Mouse (Mus musculus): ENCODE measurements around the gene Zfp423. TPM values are rescaled to one million over a fixed set of nuclear protein-coding genes. Genes with fewer than 3 reads are reported as not detected.

The Zfp423 gene
- total RNA-seq, 2 experiments from 2014 or later: 26.8 to 28.9 TPM

DNA sequence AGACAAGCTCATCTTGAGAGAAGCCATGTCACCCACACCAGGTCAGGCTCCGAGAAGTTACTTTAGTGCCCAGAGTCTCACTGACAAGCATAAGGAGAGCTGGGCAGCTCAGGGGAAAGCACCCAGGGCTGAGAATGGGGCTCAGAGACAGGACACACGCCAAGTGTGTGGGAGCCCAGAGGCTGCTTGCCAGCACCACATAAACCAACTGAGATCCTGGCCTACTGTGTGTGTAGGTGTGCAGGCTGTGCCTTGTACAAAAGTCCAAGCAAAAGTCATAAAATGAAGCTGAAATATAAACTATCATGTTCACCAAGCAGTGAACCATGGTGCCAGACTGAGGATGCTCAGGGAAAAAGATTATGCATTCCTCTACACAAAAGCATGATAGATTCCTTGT lies 50.5 kb downstream of the Zfp423 start:
- DNase-seq (ENCODE audit: extremely low spot score in 1 of 2, low spot score in 1 of 2): peak in 1 of 2 experiments; percentile 14

DNA sequence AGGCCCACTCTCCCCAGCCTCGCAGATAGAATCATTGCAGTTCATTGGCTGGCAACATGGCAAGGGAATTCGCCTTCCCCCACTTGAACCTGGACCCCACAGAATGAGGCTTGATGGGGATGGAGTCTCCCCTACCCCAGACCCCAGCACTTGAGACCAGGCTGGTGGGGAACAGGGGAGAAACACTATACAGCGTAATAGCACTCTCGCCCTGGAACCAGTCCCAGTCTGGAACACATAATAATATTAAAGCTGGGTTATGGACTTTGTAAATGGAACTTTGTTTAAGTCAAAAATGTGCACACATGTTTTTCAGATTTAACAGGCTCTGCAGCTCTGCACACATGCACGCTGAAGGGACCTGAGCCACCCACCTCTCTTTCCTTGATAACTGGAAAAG lies 54.0 kb downstream of the Zfp423 start:
- no peak for DNase-seq (ENCODE audit: extremely low spot score in 1 of 2, low spot score in 1 of 2)

DNA sequence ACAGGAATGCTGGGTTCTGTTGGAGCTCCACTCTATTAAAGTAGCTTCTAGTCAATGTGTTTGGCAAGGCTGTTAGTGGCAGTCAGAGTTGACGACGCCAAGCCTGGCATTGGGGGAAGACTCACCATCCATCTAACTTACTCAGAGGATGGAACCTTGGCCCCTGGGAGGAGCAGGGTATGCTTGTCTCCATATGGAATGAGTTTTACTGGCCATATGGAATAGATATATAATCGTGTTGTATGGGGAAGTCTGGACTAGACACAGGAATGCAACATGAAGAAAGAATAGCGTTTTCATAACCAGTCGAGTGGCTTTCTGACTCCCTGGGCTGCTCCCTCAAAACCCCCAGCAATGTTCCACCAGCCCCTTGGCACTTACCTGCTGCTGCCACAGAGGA lies 55.3 kb downstream of the Zfp423 start:
- DNase-seq (ENCODE audit: extremely low spot score in 1 of 2, low spot score in 1 of 2): no peak

DNA sequence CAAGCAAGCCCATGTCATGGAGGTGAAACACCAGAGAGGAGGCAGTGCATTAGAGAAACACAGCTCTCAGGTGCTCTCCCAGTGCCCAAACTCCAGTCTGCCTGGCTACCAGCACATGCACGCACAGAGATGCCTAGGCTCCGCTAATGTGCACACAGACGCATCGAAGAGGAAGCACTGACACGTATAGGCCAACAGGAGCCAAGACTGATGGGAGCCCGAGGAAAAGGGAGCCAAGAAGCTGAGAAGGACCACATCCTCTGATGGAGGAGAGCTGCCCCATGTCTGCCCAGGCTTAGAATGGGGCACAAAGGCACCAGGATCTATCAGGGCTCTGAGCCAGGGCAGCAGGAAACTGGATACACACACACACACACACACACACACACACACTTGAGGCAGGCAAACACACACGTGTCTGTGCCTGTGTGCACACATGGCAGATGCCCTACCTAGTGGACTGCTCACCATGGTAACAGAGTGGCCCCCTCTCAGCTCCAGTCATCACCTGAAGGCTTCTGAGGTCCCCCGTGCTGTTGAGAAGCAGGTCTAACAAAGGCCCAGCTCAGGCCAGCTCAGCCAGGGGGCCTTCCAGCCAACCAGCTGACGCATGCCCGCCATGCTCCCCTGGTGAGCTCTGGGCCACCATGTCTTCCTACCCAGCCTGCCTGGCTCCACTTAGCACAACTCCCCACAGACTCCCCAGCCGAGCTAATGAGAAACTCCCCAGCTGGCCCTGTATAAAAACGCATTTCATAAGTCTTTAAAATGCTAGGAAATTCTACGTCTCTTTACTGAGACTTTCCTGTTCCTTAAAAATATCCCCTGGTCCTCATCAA lies 64.0 kb downstream of the Zfp423 start:
- no peak for DNase-seq (ENCODE audit: extremely low spot score in 1 of 2, low spot score in 1 of 2)

DNA sequence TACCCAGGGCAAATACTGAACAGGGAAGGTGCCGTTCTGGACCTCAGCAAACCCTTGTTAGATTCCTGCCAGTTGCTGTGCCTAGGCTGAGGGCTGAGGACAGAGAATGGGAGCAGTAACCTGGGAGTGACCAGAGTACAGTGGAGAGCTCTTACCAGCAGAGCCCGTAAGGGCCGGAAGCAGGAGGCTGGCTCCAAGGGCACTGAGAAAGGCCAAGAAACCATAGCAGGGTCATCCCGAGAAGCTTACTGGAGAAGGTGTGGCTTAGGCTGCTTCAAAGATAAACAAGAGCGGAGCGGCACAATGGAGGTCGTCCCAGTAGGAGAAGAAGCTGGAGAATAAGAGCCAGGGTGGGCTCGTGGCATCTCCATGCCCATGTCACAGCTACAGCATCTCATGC lies 65.1 kb downstream of the Zfp423 start:
- DNase-seq (ENCODE audit: extremely low spot score in 1 of 2, low spot score in 1 of 2): no peak

DNA sequence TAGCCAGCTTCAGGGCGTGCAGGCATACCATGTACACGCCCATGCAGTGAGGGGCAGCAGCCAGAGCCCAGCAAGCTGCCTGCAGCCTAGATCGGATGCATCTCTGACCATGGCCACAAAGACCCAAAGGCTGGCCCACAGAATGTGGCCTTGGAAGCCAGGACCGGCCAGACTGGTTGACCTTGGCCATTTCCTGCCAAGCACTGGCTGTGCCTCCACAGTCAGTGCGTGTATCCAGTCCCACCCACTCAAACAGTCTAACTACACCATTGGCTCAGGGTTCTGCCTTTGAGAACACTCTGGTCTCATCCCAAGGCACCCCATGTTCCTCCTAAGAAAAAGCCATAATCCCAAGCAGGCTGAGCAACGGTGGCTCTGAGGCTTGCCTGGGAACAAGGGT lies 65.8 kb downstream of the Zfp423 start:
- no peak for DNase-seq (ENCODE audit: extremely low spot score in 1 of 2, low spot score in 1 of 2)

DNA sequence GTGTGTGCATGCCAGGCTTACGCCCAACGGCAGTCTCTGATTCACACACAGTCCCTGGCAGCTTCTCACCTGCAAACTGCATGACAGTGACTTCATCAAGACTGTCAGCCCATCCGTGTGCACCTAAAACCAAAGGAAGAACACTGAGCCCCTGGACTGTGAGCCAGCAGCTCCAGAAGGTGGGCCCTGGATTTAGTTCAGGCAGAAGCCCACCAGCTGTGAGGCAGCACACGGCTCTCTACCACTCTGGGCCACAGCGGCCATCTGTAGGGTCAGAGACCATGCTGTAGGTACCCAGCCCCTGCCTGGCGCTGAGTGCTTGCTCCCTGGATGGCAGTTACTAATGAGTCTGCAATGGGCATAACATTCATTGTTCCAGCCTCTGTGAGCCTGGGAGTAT lies 66.5 kb downstream of the Zfp423 start:
- DNase-seq (ENCODE audit: extremely low spot score in 1 of 2, low spot score in 1 of 2): no peak

DNA sequence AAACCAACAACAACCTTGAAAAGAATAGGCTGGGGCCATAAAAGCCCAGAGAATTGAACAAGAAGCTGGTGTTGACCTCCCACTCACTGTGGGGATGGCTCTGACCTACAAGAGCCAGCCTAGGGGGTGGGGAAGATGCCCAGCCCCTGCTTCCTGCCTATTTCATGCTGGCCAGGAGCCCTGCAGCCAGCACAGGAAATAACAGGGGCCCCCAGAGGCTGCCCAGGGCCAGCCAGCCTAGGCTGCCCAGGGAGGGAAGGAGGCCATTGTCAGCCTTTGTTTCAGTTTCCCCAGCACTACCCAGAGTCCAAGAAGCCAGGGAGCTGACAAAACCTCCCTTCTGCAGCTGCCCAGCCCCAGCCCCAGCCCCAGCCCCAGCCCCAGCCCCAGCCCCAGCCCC lies 67.5 kb downstream of the Zfp423 start:
- DNase-seq (ENCODE audit: extremely low spot score in 1 of 2, low spot score in 1 of 2): no peak

DNA sequence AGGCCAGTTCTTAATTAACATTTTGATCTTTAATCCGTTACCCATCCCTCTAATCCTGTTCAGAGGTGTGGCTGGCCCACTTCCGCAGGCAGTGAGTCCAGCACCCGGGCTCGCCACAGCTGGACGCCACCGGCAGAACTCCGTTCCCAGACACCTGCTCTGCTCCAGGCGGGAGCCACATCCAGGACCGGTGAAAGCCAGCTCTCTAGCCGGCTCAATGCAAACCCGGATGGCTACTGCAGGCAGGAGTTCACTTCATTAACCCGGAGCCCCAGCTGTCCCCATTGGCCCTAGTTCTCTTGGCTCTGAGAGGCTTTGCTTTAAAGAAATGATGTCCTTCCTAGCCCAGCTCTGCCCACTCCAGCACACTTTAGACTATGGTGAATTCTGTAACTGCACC lies 71.4 kb downstream of the Zfp423 start:
- DNase-seq (ENCODE audit: extremely low spot score in 1 of 2, low spot score in 1 of 2): no peak

DNA sequence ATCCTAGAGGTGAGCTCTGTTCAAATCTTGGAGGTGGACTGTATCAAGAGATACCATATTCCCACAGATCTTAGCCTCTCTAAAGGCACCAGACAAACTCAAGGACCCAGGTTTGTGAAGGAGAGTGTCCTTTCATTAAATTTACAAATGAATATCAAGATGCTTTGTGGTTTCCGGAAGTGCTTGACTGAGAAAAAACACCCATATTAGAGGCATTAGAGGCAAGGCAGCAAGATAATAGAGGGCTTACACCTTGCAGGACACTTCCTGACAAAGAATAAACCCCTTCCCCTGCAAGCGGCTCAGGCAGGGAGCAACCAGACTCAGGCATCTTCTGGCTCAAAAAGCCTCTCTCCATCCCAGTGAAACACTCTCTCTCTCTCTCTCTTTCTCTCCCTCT lies 78.3 kb downstream of the Zfp423 start:
- DNase-seq (ENCODE audit: extremely low spot score in 1 of 2, low spot score in 1 of 2): no peak

DNA sequence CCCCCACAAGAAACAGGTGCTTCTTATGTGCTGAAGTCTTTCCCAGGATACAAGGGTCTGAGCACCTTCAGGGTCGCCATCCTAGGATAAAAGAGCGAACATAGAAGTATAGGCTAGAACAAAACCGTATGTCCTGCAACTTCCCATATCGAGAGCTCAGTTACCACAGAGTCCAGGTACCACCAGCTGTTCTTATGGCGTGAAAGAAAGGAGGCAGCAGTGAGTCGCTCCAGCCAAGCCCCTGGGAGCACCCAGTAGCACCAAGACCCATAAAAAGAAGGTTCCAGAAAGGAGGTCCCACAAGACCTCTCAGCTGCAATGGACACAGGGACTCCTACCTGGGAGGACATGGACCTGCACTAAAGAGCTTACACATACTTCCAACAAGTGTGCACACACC lies 83.5 kb downstream of the Zfp423 start:
- no peak for DNase-seq (ENCODE audit: extremely low spot score in 1 of 2, low spot score in 1 of 2)

DNA sequence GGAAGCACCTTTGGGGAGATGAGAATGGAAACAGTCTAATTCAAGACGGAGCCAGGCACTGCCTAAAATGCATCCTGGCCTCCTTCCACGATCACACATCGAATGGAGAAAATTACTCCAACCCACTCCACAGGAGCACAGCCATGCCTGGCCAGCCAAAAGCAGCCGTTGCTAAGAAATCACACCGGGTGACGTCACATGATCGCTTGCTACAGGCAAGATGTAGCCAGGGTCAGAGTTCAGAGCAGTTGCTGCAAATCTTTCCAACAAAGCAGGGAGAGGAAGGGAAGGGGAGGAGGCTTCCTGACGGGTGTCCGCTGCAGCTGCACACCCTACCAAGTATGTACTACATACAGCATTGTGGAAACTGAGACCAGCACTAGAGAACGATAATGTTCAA lies 83.9 kb downstream of the Zfp423 start:
- no peak for DNase-seq (ENCODE audit: extremely low spot score in 1 of 2, low spot score in 1 of 2)

DNA sequence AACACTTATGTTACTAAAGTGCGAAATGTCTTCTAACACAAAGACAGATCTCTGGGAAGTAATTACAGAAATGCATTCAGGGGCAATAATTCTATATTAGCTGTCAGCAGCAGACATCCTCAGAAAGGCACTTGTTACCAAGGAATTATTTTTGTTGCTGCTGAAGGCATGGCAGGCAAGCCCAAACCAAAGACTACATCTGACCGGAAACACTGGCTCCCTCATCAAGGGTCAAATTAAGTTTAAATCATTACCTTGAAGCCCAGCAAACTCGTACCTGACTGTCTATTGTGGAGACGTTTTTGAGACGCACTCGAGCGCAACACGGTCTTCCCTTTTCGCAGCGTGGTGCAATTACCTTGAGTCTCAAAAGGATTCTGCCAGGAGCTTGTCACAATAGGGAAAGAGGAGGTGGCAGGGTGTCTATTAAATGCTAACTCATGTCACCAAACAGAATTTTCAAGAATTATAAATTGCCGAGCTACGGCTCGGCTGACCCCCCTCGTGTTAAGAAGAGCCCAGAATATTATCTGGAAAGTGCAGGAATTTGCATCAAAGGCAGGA lies 86.3 kb downstream of the Zfp423 start:
- no peak for DNase-seq (ENCODE audit: extremely low spot score in 1 of 2, low spot score in 1 of 2)

DNA sequence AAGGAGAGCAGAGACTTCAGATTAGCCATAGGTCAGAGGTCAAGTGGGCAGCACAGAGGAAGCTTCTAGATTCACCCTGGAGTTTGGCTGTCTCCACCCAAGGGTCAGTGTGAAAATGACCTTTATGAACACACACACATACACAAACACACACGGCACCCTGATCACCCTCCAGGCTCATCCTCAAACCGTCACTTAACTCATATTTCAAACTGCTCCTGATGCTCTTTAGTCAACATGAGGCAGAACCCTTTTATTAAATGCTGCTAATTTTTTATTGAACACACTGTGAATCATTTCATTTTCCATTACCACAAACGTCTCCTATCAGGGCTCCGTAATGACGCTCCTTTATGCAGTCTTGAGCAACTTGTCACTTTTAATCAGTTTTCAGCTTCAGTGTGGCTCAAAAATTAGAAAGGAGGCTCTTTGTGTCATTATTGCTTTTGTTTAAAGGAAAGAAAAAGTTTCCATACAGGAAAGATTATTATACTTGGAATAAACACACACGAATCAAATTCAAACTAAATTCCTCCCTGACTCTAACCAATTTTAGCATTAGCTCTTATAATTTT lies 87.0 kb downstream of the Zfp423 start:
- no peak for DNase-seq (ENCODE audit: extremely low spot score in 1 of 2, low spot score in 1 of 2)

DNA sequence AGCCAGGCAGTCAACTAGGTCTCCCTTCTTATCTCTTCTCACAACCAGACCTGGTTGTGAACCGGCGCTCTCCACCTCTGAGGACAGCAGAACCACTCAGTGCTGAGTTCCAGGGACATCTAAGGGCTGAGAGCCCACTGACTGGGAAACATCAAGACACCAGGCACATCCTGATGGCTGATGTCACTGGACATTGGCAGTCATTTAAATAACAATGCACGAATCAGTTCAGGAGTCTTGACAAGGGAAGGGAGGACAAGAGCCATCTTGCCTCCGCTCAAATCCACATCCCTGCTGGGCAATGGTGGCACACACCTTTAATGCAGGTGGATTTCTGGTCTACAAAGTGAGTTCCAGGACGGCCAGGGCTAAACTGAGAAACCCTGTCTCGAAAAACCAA lies 92.8 kb downstream of the Zfp423 start:
- no peak for DNase-seq (ENCODE audit: extremely low spot score in 1 of 2, low spot score in 1 of 2)

DNA sequence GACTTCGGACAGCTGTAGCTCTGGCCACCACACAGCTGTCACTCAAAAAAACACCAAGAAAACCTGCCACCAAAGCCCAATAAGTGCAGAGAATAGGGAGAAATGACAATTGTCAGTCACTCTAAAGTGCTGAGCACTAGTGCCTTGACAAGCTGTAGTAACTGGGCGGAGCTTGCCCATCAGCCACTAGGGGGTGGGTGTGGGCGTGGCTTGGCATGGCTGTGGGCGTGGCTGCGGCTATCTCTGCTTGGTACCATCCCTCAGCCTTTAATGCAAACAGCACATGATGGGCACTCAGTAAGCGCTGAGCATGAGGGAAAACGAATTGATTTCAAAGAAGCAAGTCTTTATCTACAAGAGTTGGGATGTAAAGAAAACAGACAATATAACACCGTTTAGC lies 95.2 kb downstream of the Zfp423 start:
- no peak for DNase-seq (ENCODE audit: extremely low spot score in 1 of 2, low spot score in 1 of 2)

DNA sequence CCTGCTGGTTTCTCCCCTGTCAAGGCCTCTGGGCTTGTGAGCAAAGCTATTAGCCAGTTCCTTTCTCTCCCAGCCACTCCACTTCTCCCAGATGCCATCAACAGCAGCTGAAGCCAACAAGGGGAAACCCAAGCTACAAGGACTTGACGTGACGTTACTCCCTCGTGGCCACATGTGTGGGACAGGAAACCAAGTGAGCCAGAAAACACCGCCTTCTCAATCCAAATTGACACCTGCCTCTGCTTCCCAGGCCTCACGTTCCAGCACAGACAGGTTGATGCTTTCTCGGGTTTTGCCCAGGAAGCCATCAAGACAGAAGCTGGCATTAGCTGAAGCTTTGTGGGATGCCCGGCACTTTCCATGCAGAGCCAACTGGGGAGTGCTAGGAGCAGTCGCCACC lies 96.3 kb downstream of the Zfp423 start:
- no peak for DNase-seq (ENCODE audit: extremely low spot score in 1 of 2, low spot score in 1 of 2)

DNA sequence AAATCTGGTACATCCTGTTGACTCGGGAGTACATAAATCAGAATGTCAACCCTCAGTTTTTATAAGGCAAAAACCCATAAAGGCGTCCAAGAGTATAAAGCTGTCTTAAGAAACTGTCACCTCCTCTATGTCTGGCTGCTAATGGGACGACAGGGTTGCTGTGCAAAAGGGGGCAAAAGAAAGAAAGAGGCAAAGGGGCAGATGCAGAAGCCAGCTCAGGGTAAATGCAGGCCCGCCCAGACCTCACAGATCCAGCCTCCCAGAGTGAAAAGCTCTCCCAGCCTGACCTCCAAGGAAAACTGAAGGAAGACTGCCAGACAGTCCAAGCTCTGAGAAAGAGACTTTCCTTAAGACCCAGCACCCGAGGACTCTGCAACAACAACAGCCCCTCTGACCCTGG lies 97.7 kb downstream of the Zfp423 start:
- no peak for DNase-seq (ENCODE audit: extremely low spot score in 1 of 2, low spot score in 1 of 2)

DNA sequence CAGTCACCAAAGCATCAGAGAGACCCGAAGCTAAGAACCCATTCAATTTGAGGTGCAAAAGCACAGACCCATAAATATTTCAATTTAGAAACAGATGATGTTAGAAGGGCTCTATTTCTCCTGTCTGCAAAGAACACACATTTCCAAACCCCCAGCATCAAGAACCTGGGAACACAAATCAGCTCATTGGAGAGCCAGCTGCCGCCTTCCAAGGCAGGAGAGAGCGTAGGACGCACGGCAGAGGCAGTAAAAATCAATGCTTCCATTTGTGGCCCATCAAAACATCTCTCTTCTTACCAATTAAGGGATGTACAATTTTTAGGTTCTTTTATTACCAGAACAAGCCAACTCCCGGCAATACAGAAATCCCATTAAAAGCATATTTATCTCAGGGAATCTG lies 98.5 kb downstream of the Zfp423 start:
- no peak for DNase-seq (ENCODE audit: extremely low spot score in 1 of 2, low spot score in 1 of 2)

DNA sequence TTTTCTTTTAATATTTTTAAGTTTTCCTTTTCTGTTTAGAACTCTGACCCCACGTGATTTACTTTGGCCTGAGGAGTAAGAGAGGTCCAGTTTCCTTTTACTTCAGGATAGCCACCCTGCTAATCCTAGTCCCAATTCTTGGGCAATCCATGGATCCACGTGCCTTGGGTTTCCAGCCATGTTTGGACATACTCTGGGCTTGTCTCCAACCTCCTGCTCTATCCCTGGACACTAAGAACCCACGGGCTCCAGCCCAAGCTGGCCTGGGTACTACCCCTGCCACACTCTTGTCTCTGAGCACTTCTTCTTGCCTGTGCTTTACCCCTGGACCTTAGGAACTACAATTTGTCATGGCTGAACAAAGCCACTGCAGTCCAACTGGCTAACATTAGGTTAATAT lies 107.5 kb downstream of the Zfp423 start:
- no peak for DNase-seq (ENCODE audit: extremely low spot score in 1 of 2, low spot score in 1 of 2)

DNA sequence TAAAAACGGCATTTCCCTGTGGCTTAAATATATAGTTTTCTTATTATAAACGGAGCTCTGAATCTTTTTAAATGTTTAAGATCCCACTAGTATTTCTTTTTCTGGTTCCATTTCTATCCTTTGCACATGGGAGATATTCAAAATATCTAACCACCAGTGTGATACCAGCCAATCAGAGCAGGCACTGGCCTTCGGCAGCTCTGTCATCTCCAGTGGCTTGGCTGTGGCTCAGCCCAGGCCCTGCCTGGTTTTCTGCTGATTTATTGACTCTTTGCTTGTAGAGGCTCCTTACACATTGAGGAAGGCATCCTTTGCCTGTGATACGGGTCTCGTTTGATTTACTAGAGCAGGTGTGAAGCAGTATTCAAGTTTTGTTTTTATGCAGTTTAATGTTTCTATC lies 108.0 kb downstream of the Zfp423 start:
- no peak for DNase-seq (ENCODE audit: extremely low spot score in 1 of 2, low spot score in 1 of 2)

DNA sequence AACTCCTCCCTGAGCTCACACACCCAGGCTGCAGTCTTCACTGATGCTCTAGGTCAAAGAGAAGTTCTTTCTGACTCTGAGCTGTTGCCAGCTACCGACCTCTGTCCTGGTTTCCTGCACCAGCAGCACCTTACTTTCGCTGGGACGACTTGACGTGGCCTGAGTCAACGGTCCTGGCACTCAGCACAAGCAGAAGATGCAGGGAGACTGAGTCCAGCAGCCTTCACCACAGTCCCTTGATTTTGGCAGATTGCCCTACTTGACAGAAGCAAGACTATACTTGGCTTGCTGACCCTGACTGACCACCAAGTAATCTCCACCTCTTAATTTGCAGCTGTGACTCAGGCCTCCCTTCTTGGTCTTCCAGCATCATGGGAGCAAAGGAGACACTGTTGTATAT lies 110.6 kb downstream of the Zfp423 start:
- DNase-seq (ENCODE audit: extremely low spot score in 1 of 2, low spot score in 1 of 2): no peak
